Mouse (Mus musculus) C2C12 (cell line): Measurements from ENCODE around the gene Ensa.

Experiments
- CEBPB ChIP-seq: IDR thresholded peaks from one replicate; pipeline ENCODE4 v1.6.1; 2011; ENCODE audit warnings: low read depth, mild to moderate bottlenecking, control low read depth, moderate library complexity
- CTCF ChIP-seq: IDR thresholded peaks from one replicate; pipeline ENCODE4 v1.5.1; 2011; ENCODE audit not compliant: control insufficient read depth, insufficient read depth, insufficient read length
- MYOD1 ChIP-seq: IDR thresholded peaks from one replicate; pipeline ENCODE4 v1.6.1; 2011; ENCODE audit warnings: low read depth; ENCODE audit not compliant: control insufficient read depth, insufficient read length
- USF1 ChIP-seq: IDR thresholded peaks from one replicate; pipeline ENCODE4 v1.6.1; 2011; ENCODE audit warnings: low read depth, mild to moderate bottlenecking, control low read depth, moderate library complexity

DNA sequence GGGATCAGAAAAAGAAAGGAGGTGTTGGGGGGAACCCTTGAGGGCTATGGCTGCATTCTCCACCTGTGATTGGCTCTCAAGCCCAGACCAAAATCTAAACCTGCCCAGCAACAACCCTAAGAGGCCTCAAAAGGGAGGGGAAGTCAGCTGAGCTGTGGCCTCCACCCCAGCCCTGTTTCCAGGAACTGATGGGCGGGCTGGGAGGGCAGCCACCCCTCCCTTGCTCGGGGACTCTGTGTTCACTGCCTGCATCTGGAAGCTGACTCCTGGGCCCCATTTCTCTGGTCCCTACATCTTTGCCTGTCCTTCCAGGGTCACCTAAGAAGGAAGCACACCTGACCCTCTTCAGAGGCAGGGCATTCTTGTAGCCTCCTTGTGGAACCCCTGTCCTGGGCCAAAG is 49.4 kb downstream of the Ensa start:
- TF ChIP-seq CTCF = no peak
- TF ChIP-seq CEBPB = no peak
- TF ChIP-seq USF1 = no peak
- no peak for TF ChIP-seq MYOD1
